Comparison of ENCODE assay signal across 28 mouse cellular contexts in the genomic region with DNA sequence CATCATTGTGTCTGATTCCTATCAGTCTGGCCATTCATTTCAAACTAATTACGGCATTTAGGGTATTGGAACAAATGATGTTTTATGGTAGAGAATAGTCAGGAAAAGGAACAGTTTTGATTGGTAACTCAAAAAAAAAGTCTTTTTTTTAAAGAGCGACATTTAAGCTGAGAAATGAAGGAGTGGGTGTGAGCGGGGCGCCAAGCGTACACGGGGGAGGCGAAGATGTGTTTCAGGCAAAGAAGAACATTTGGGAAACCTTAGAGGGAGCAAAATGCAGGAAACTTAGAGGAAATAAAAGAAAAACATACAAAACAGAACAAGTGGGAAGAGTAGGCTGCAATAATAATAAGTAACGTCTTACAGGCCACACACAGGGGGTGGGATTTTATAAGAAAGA. TPM values are rescaled to one million over a fixed set of nuclear protein-coding genes. Genes with fewer than 3 reads are reported as not detected.
A peak's percentile ranks its signal among the peaks of the same experiment; 100 is the strongest.
DNase-seq lines count a peak whose midpoint lies in the region; ATAC-seq lines count a peak whose summit lies in the region.
"Had no signal": no experiment of that assay in that cellular context is flagged by ENCODE, and none has a peak within 500 bp of the region (broad histone marks: within the 10 kb centered on the region; RNA-seq: fewer than 3 reads in every experiment).

No protein-coding gene starts in this region.

- H3K9me3 ChIP-seq in forebrain, embryonic 16.5 days (ENCODE audit: control insufficient read depth, low read length) = no peaks in the 10 kb centered on the region
- H3K9me3 ChIP-seq: embryonic facial prominence, embryonic 12.5 days; G1E; hindbrain, embryonic 15.5 days had no signal

- H3K4me3 ChIP-seq in forebrain, embryonic 16.5 days (replicated peaks; ENCODE audit: low read length) = no peak overlapping the region
- H3K4me3 ChIP-seq: embryonic facial prominence, embryonic 12.5 days; heart, adult 2 months; hindbrain, embryonic 15.5 days had no signal

- no peaks in the 10 kb centered on the region for H3K27me3 ChIP-seq in forebrain, embryonic 16.5 days (replicated peaks; ENCODE audit: control insufficient read depth, insufficient read depth, low read length)
- H3K27me3 ChIP-seq: embryonic facial prominence, embryonic 12.5 days; hindbrain, embryonic 15.5 days had no signal

- no peak for DNase-seq in frontal cortex, postnatal 25 days (ENCODE audit: low spot score in 2 of 2)
- DNase-seq in left cerebral cortex, adult 18-20 months (ENCODE audit: low spot score in 2 of 2) = peak; percentile 31 to 50
- DNase-seq in left cerebral cortex, postnatal 10 days (ENCODE audit: extremely low spot score in 1 of 2, low spot score in 2 of 2) = no peak
- DNase-seq in brain, adult 2 months (ENCODE audit: low read depth, low spot score) = peak; percentile 77
- DNase-seq in right cerebral cortex, postnatal 14 days = peak; percentile 28
- DNase-seq in heart, postnatal 25 days (ENCODE audit: low spot score) = no peak
- DNase-seq: adrenal gland, adult 8-10 months; adrenal gland, postnatal 36 days; cerebellum, adult 11 months; cerebellum, adult 8-10 months; cerebellum, postnatal 14 days; forebrain, postnatal 0 days; gastrocnemius, postnatal 14 days; heart, adult 2 months; heart, postnatal 36 days had no signal

- H3K36me3 ChIP-seq in forebrain, embryonic 16.5 days (ENCODE audit: control insufficient read depth, insufficient read depth) = no peaks in the 10 kb centered on the region
- H3K36me3 ChIP-seq: embryonic facial prominence, embryonic 12.5 days; G1E; hindbrain, embryonic 15.5 days had no signal

- H3K27ac ChIP-seq in forebrain, embryonic 16.5 days (ENCODE audit: low read length) = no peak overlapping the region
- H3K27ac ChIP-seq: embryonic facial prominence, embryonic 12.5 days; heart, adult 2 months; hindbrain, embryonic 15.5 days had no signal

- 83% methylated on average over 8 of the region's 8 CpGs for WGBS in forebrain, embryonic 16.5 days

- peak; percentile 90 for ATAC-seq in frontal cortex, adult (ENCODE audit: low TSS enrichment)
- no peak for ATAC-seq in forebrain, embryonic 16.5 days
- ATAC-seq: forebrain, postnatal 0 days had no signal

- no peak overlapping the region for H3K9ac ChIP-seq in forebrain, embryonic 16.5 days (replicated peaks; ENCODE audit: low read depth, low read length)
- H3K9ac ChIP-seq: embryonic facial prominence, embryonic 12.5 days; forebrain, postnatal 0 days; hindbrain, embryonic 15.5 days had no signal

- no peaks in the 10 kb centered on the region for H3K4me1 ChIP-seq in forebrain, embryonic 16.5 days (replicated peaks; ENCODE audit: control insufficient read depth, insufficient read depth, low read length)
- H3K4me1 ChIP-seq: embryonic facial prominence, embryonic 12.5 days; hindbrain, embryonic 15.5 days had no signal

- no peak overlapping the region for H3K4me2 ChIP-seq in forebrain, embryonic 16.5 days (ENCODE audit: low read length)
- H3K4me2 ChIP-seq: embryonic facial prominence, embryonic 12.5 days; heart, embryonic 11.5 days; hindbrain, embryonic 15.5 days had no signal

- intact Hi-C loops in left cerebral cortex, postnatal 10 days (cut with DNase I) = no loop called here
- intact Hi-C loops in heart, postnatal 25 days (cut with DNase I) = no loop called here

RNA-seq across cellular contexts. Expression of a gene that starts 11.8 kb away (rescaled TPM):
- total RNA-seq in left cerebral cortex, adult 18-20 months (2021) = 10 to 100 TPM; 70.2 to 75.6 TPM
- total RNA-seq in left cerebral cortex, postnatal 10 days (2021) = 10 to 100 TPM; 43.9 to 46.7 TPM
- total RNA-seq in heart, postnatal 25 days (2021) = 1 to 10 TPM; 7.3 to 8.2 TPM
- polyA plus RNA-seq in forebrain, embryonic 16.5 days (2015; fragmentation: Nextera tagmentation; extraction: Ambion mirVana) = 3.3 and 6.5 TPM in 2 replicates
- polyA plus RNA-seq: G1E had no signal

RNA-seq across cellular contexts. Expression of a gene that starts 35.8 kb away (rescaled TPM):
- total RNA-seq in left cerebral cortex, adult 18-20 months (2021) = not detected
- not detected for total RNA-seq in left cerebral cortex, postnatal 10 days (2021)
- total RNA-seq in heart, postnatal 25 days (2021) = not detected
- polyA plus RNA-seq in forebrain, embryonic 16.5 days (2015; fragmentation: Nextera tagmentation; extraction: Ambion mirVana) = not detected in 2 replicates
- total RNA-seq: adrenal gland, adult 8-10 months; adrenal gland, postnatal 36 days; common myeloid progenitor, adult 5-6 weeks; gastrocnemius, adult 18-20 months; gastrocnemius, postnatal 14 days; heart, adult 2 months; heart, postnatal 36 days had no signal
- polyA plus RNA-seq: brain, embryonic 14.5 days; CD4-positive, CD25-positive, alpha-beta regulatory T cell, adult 4 months; embryonic facial prominence, embryonic 12.5 days; forebrain, embryonic 11.5 days; forebrain, postnatal 0 days; G1E; gonadal fat pad, adult 2 months; heart, adult 2 months; hindbrain, embryonic 11.5 days; hindbrain, embryonic 15.5 days had no signal

Comparison
In these comparisons a context has a peak if more than half of its experiments do, and no peak if none do; other contexts are left out.
1. DNase-seq: peak in left cerebral cortex, adult 18-20 months (2 of 2), brain, adult 2 months (single experiment) and right cerebral cortex, postnatal 14 days (single experiment); none in frontal cortex, postnatal 25 days (0 of 2), left cerebral cortex, postnatal 10 days (0 of 2) and heart, postnatal 25 days (single experiment).
2. RNA of a gene that starts 11.8 kb away (total RNA-seq): 70.2 to 75.6 TPM in left cerebral cortex, adult 18-20 months and 43.9 to 46.7 TPM in left cerebral cortex, postnatal 10 days; 7.3 to 8.2 TPM in heart, postnatal 25 days; every median in the first group is over 4 times any median in the second.